Mouse (Mus musculus): ENCODE results near the gene Tm7sf2. TPM values are rescaled to one million over a fixed set of nuclear protein-coding genes. Genes with fewer than 3 reads are reported as not detected.
A peak's percentile ranks its signal among the peaks of the same experiment; 100 is the strongest.

Gene Tm7sf2
- polyA plus RNA-seq, 1 experiment from 2014 or later = 59.0 TPM

DNA sequence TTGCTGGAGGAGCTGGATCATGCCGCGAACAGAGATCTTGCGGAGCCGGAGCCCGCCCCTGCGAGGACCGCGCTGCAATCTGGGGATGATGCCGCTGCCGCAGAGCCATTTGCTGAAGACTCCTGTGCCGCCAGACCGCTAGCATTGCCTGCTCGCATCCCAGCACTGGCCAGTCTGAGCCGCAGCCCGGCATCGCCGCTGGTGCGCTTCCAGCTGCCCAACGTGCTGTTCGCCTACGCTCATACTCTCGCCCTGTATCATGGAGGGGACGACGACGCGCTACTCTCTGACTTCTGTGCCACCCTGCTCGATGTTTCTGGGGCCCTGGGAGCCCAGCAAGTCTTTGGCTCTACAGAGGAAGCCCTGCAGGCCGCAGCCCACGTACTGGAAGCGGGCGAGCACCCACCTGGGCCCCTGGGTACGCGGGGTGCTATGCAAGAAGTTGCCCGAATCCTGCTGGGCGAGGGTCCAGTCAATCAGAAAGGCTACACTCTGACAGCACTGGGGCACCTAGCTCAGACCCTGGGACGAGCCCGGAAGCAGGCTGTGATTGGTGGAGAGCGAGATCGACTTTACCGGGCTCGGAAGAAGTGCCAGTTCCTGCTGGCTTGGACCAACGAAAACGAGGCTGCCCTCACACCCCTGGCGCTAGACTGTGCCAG is 6.4 kb downstream of the Tm7sf2 start:
- peak overlapping the region; percentile 98 for H3K9ac ChIP-seq (ENCODE audit: low read depth, low read length)
- 2% methylated on average over 44 of the region's 44 CpGs for WGBS

DNA sequence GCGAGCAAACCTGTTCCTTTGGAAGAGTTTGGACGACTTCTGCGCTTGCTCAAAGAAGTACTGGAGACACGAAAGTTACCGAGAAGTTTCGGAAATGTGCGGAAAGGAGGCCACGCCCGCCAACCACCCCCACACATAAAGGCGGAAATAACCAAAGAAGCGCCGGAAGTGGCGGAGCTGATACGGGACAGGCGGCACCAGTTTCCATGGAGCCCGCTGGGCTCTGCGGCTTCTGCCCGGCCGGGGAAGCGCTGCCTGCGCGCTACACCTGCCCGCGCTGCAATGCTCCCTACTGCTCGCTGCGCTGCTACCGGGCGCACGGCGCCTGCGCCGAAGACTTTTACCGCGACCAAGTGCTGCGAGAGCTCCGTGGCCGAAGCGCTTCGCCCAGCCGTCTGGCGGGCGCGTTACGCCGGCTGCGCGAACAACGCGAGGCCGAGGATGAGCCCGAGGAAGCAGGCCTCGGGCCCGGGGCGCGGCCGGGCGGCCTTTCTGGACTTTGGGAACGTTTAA is 7.1 kb downstream of the Tm7sf2 start, which contains the start of gene Znhit2:
Znhit2 (plus strand) TSS at position 172 of the 513 bp plus-strand sequence.
- under 1% methylated on average over 57 of the region's 58 CpGs for WGBS
- H3K4me3 ChIP-seq (ENCODE audit: low read depth, low read length) = peak within 1 kb of the TSS; percentile 88
- ATAC-seq = peak; percentile 76
- no peaks in the 10 kb centered on the region for H3K9me3 ChIP-seq (replicated peaks; ENCODE audit: control insufficient read depth, low read length, poor library complexity, severe bottlenecking)
- peak within 1 kb of the TSS; percentile 100 for H3K4me2 ChIP-seq (ENCODE audit: low read length)
- no peaks in the 10 kb centered on the region for H3K36me3 ChIP-seq (ENCODE audit: control insufficient read depth, insufficient read depth, low read length)
- no peaks in the 10 kb centered on the region for H3K27me3 ChIP-seq (ENCODE audit: control insufficient read depth, insufficient read depth, low read depth, low read length)
- H3K9ac ChIP-seq (ENCODE audit: low read depth, low read length) = peak within 1 kb of the TSS; percentile 98
- H3K27ac ChIP-seq (ENCODE audit: low read length) = peak within 1 kb of the TSS; percentile 92
- H3K4me1 ChIP-seq (ENCODE audit: control insufficient read depth, insufficient read depth, low read length) = peaks cover 45% of the 10 kb centered on the region

More for the DNA sequence above, 6.4 kb downstream of the Tm7sf2 start:
- Histone ChIP-seq H3K4me1 (ENCODE audit: control insufficient read depth, insufficient read depth, low read length) (peaks cover 45% of the 10 kb centered on the region), H3K9me3 (replicated peaks; ENCODE audit: control insufficient read depth, low read length, poor library complexity, severe bottlenecking) (no peaks in the 10 kb centered on the region), H3K27me3 (ENCODE audit: control insufficient read depth, insufficient read depth, low read depth, low read length) (no peaks in the 10 kb centered on the region), H3K4me3 (ENCODE audit: low read depth, low read length) (peak overlapping the region; percentile 88), H3K4me2 (ENCODE audit: low read length) (peak overlapping the region; percentile 100), H3K27ac (ENCODE audit: low read length) (peak overlapping the region; percentile 92), H3K36me3 (ENCODE audit: control insufficient read depth, insufficient read depth, low read length) (no peaks in the 10 kb centered on the region)
- no peak for ATAC-seq

DNA sequence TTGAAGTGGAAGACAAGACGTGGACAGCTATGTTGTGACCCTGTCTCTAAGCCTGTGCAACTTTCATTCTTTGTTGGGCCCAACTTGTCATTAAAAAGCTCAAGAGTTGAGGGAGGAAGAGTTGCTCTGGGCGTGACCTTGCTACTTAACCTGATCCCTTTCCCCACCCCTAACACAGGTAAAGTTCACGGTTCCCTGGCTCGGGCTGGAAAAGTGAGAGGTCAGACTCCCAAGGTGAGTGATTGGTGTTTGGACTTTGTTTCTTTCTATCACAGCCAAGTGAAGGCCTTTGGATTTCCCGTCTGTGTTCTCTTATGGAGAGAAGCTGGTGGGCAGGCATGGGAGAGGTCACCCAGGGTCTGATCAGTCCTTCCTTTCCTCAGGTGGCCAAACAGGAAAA is 9.2 kb downstream of the Tm7sf2 start:
- no peaks in the 10 kb centered on the region for H3K27me3 ChIP-seq (ENCODE audit: control insufficient read depth, insufficient read depth, low read depth, low read length)
- 91% methylated on average over 5 of the region's 5 CpGs for WGBS
- H3K4me1 ChIP-seq (ENCODE audit: control insufficient read depth, insufficient read depth, low read length) = peaks cover 38% of the 10 kb centered on the region
- no peak overlapping the region for H3K27ac ChIP-seq (ENCODE audit: low read length)
- H3K4me3 ChIP-seq (ENCODE audit: low read depth, low read length) = no peak overlapping the region; the same call in 1 of the 2 replicates
- H3K9ac ChIP-seq (ENCODE audit: low read depth, low read length) = no peak overlapping the region
- ATAC-seq = no peak
- H3K4me2 ChIP-seq (ENCODE audit: low read length) = peak overlapping the region; percentile 88
- no peaks in the 10 kb centered on the region for H3K9me3 ChIP-seq (replicated peaks; ENCODE audit: control insufficient read depth, low read length, poor library complexity, severe bottlenecking)
- H3K36me3 ChIP-seq (ENCODE audit: control insufficient read depth, insufficient read depth, low read length) = peaks cover 7% of the 10 kb centered on the region

DNA sequence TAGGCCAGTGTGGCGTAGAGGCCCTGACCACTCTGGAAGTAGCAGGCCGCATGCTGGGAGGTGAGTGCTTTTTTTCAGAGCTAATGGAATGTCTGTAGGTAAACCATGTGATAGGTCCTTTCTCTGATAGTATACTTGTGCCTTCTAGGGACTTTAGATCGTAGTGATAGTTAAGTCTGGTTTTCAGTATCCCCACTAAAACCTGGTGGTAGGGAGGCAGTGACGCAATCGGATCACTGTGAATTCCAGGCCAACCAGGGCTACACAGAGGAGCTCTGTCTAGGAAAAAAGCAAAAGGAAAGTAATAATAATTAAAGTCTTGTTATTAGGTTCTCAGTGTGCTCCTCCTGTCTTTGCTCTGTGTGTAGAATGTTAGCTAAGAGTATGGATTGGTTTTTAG is 9.7 kb downstream of the Tm7sf2 start:
- Histone ChIP-seq H3K27me3 (ENCODE audit: control insufficient read depth, insufficient read depth, low read depth, low read length) (no peaks in the 10 kb centered on the region), H3K9ac (ENCODE audit: low read depth, low read length) (peak overlapping the region; percentile 91), H3K27ac (ENCODE audit: low read length) (no peak overlapping the region), H3K4me3 (ENCODE audit: low read depth, low read length) (peak overlapping the region; percentile 67), H3K4me1 (ENCODE audit: control insufficient read depth, insufficient read depth, low read length) (peaks cover 38% of the 10 kb centered on the region), H3K9me3 (replicated peaks; ENCODE audit: control insufficient read depth, low read length, poor library complexity, severe bottlenecking) (no peaks in the 10 kb centered on the region), H3K4me2 (ENCODE audit: low read length) (peak overlapping the region; percentile 88), H3K36me3 (ENCODE audit: control insufficient read depth, insufficient read depth, low read length) (peaks cover 11% of the 10 kb centered on the region)
- ATAC-seq = no peak
- 41% methylated on average over 5 of the region's 5 CpGs for WGBS

DNA sequence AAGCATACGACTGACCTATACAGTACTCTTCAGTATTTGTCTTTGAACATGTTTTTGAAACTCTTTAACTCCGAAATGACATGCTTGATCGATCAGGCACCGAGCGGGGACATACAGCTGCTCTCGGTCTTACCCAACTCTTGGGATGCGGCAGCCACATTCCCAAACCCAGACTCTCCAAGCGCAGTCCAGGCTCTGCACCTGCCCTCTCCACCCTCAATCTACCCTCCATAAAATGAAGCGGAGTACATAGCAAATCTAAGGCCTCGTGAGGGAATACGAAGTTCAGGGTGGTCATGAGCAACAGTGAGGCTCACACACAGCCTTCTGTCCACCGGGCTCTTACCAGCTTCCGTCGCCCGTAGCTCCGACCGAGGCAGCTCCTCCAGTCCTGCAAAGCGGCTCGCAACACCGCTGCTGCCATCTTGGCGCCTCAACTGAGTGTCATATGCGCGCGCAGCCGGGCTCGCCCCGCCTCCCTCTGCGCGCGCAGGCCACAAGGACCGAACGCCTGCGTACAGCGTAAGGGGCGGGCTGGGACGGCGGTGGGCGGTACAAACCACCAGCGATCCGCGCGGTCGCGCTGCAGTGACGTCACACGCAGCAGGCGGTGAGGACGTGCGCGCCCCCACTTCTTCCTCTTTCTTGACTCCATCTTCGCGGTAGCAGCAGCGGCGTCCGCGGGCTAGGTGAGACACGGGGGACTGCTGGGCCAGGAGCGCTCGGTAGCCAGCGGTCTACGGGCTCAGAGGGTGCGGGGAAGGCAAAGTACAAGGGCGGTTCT is 10.7 kb downstream of the Tm7sf2 start, which contains the start of the genes Mrpl49 and Fau:
Mrpl49 (minus strand) TSS at position 473 of the 784 bp plus-strand sequence.
Fau (plus strand) TSS at position 532 of the 784 bp plus-strand sequence.
- Histone ChIP-seq H3K27me3 (ENCODE audit: control insufficient read depth, insufficient read depth, low read depth, low read length) (no peaks in the 10 kb centered on the region), H3K4me3 (ENCODE audit: low read depth, low read length) (peak within 1 kb of the TSS; percentile 67), H3K9me3 (replicated peaks; ENCODE audit: control insufficient read depth, low read length, poor library complexity, severe bottlenecking) (no peaks in the 10 kb centered on the region), H3K27ac (ENCODE audit: low read length) (peak within 1 kb of the TSS; percentile 86), H3K9ac (ENCODE audit: low read depth, low read length) (peak within 1 kb of the TSS; percentile 91), H3K36me3 (ENCODE audit: control insufficient read depth, insufficient read depth, low read length) (peaks cover 18% of the 10 kb centered on the region), H3K4me1 (ENCODE audit: control insufficient read depth, insufficient read depth, low read length) (peaks cover 31% of the 10 kb centered on the region), H3K4me2 (ENCODE audit: low read length) (peak within 1 kb of the TSS; percentile 88)
- WGBS = under 1% methylated on average over 62 of the region's 63 CpGs
- ATAC-seq = peak; percentile 79

DNA sequence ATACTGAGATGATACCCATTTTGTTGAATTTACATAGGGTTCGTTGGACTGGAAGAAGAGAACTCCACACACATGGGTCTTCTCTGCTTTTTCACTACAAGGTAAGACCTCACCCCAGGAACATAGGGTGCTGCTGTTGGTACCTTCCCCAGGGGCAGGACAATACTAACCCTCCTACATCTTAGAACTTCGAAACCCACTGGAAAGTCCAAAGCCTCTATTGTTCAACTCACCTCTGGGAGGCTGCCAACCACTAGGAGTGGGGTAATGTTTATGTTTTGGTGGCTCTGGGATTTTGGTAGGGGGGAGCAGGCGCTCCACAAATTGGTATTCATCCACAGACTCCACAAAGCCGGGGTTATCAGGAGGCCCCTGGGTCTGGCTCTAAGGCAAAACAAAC is 11.5 kb downstream of the Tm7sf2 start:
- Histone ChIP-seq H3K9me3 (replicated peaks; ENCODE audit: control insufficient read depth, low read length, poor library complexity, severe bottlenecking) (no peaks in the 10 kb centered on the region), H3K27ac (ENCODE audit: low read length) (no peak overlapping the region), H3K4me2 (ENCODE audit: low read length) (peak overlapping the region; percentile 88), H3K36me3 (ENCODE audit: control insufficient read depth, insufficient read depth, low read length) (peaks cover 22% of the 10 kb centered on the region), H3K9ac (ENCODE audit: low read depth, low read length) (peak overlapping the region; percentile 68), H3K4me3 (ENCODE audit: low read depth, low read length) (peak overlapping the region; percentile 67), H3K27me3 (ENCODE audit: control insufficient read depth, insufficient read depth, low read depth, low read length) (no peaks in the 10 kb centered on the region), H3K4me1 (ENCODE audit: control insufficient read depth, insufficient read depth, low read length) (peaks cover 24% of the 10 kb centered on the region)
- ATAC-seq = no peak
- WGBS = 50% methylated on average over 4 of the region's 4 CpGs

DNA sequence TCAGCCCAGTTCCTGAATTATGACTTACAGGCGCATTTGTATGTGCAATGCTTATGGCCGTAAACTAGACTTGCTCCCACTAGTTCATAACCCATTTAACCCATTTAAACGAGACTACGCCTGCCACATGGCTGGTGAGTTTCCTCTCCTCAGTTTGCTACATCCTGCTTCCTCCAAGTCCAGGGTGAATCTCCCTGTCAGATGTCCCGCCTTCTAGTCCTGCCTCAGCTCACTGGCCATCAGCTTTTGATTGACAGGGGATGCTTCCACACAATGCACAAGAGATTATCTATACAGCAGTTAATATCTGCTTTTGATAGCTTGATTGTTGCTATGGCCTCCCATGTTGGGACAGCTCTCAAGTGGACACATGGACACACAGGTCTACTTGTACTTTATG is 13.9 kb downstream of the Tm7sf2 start:
- ATAC-seq = no peak
- peaks cover 20% of the 10 kb centered on the region for H3K4me1 ChIP-seq (ENCODE audit: control insufficient read depth, insufficient read depth, low read length)
- H3K27me3 ChIP-seq (ENCODE audit: control insufficient read depth, insufficient read depth, low read depth, low read length) = no peaks in the 10 kb centered on the region
- H3K27ac ChIP-seq (ENCODE audit: low read length) = no peak overlapping the region
- no peaks in the 10 kb centered on the region for H3K9me3 ChIP-seq (replicated peaks; ENCODE audit: control insufficient read depth, low read length, poor library complexity, severe bottlenecking)
- WGBS = 89% methylated on average over 5 of the region's 5 CpGs
- H3K4me3 ChIP-seq (ENCODE audit: low read depth, low read length) = no peak overlapping the region
- H3K9ac ChIP-seq (ENCODE audit: low read depth, low read length) = no peak overlapping the region
- H3K4me2 ChIP-seq (ENCODE audit: low read length) = no peak overlapping the region
- peaks cover 42% of the 10 kb centered on the region for H3K36me3 ChIP-seq (ENCODE audit: control insufficient read depth, insufficient read depth, low read length)

DNA sequence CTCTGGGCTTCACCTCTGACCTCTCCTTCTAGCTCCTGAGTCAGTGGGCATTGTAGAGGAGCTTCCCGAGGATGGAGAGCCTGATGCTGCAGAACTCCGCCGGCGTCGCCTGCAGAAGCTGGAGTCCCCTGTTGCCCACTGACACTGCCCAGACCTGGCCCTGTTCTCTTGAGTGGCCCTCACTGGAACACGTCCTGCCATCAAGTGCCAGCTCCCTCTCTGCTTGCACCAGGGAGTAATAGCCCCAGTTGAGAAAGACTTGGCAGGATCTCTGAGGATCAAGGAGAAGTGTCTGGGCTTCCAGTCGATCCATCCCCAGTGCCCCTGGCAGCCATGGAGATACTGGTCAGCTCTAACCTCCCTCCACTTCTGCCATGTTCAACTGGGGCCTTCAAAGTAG is 15.7 kb downstream of the Tm7sf2 start:
- H3K9ac ChIP-seq (ENCODE audit: low read depth, low read length) = no peak overlapping the region
- no peak overlapping the region for H3K4me3 ChIP-seq (ENCODE audit: low read depth, low read length)
- no peaks in the 10 kb centered on the region for H3K9me3 ChIP-seq (replicated peaks; ENCODE audit: control insufficient read depth, low read length, poor library complexity, severe bottlenecking)
- 77% methylated on average over 7 of the region's 7 CpGs for WGBS
- H3K4me2 ChIP-seq (ENCODE audit: low read length) = no peak overlapping the region
- peaks cover 22% of the 10 kb centered on the region for H3K4me1 ChIP-seq (ENCODE audit: control insufficient read depth, insufficient read depth, low read length)
- peaks cover 52% of the 10 kb centered on the region for H3K36me3 ChIP-seq (ENCODE audit: control insufficient read depth, insufficient read depth, low read length)
- no peak overlapping the region for H3K27ac ChIP-seq (ENCODE audit: low read length)
- no peaks in the 10 kb centered on the region for H3K27me3 ChIP-seq (ENCODE audit: control insufficient read depth, insufficient read depth, low read depth, low read length)
- ATAC-seq = no peak

Measured in midbrain, embryonic 16.5 days (tissue).